8 mouse cellular contexts compared by ENCODE assay signal in genomic region chr16:81330539-81330938, GRCm38 (mm10).
DNase-seq lines count a peak whose midpoint lies in the region; ATAC-seq lines count a peak whose summit lies in the region.

No protein-coding gene starts in this region.

- H3K9ac ChIP-seq in intestine, embryonic 14.5 days (ENCODE audit: low read length): no peak overlapping the region
- no peak overlapping the region for H3K9ac ChIP-seq in intestine, embryonic 15.5 days
- H3K9ac ChIP-seq in neural tube, embryonic 12.5 days: no peak overlapping the region

- H3K4me2 ChIP-seq in intestine, embryonic 14.5 days (ENCODE audit: low read length): no peak overlapping the region
- no peak overlapping the region for H3K4me2 ChIP-seq in intestine, embryonic 15.5 days (replicated peaks)
- H3K4me2 ChIP-seq in neural tube, embryonic 12.5 days (replicated peaks): no peak overlapping the region

- ATAC-seq in intestine, embryonic 14.5 days (replicated peaks; ENCODE audit: low FRiP score, low TSS enrichment, low read depth): no peak
- ATAC-seq in intestine, embryonic 15.5 days: no peak
- ATAC-seq in neural tube, embryonic 12.5 days (ENCODE audit: low FRiP score, low read depth): peak; percentile 63; the same call in 1 of the 2 replicates
- no peak for ATAC-seq in monocyte, adult 5-6 weeks (replicated peaks; ENCODE audit: insufficient number of reproducible peaks, low FRiP score, low TSS enrichment, poor library complexity, severe bottlenecking)

- no peaks in the 10 kb centered on the region for H3K4me1 ChIP-seq in intestine, embryonic 14.5 days (replicated peaks; ENCODE audit: control insufficient read depth, insufficient read depth, low read length)
- H3K4me1 ChIP-seq in intestine, embryonic 15.5 days (replicated peaks): no peaks in the 10 kb centered on the region
- no peaks in the 10 kb centered on the region for H3K4me1 ChIP-seq in neural tube, embryonic 12.5 days

- peak; percentile 71 for DNase-seq in intestine, embryonic 14.5 days (ENCODE audit: low spot score)
- DNase-seq in MEL-GATA-1-ER (ENCODE audit: extremely low read depth, low read depth): peak; percentile 4
- DNase-seq in cerebellum, adult 9-10 months: peak; percentile 41
- DNase-seq in gastrocnemius, postnatal 10 days: peak; percentile 43
- peak; percentile 8 to 55 for DNase-seq in left cerebral cortex, adult 9 months (ENCODE audit: low spot score in 2 of 2)

- H3K9me3 ChIP-seq in intestine, embryonic 14.5 days (ENCODE audit: control insufficient read depth, low read length): no peaks in the 10 kb centered on the region
- no peaks in the 10 kb centered on the region for H3K9me3 ChIP-seq in intestine, embryonic 15.5 days
- H3K9me3 ChIP-seq in neural tube, embryonic 12.5 days: no peaks in the 10 kb centered on the region

- H3K36me3 ChIP-seq in intestine, embryonic 14.5 days (ENCODE audit: control insufficient read depth, insufficient read depth, low read length): no peaks in the 10 kb centered on the region
- H3K36me3 ChIP-seq in intestine, embryonic 15.5 days: no peaks in the 10 kb centered on the region
- no peaks in the 10 kb centered on the region for H3K36me3 ChIP-seq in neural tube, embryonic 12.5 days

- no peak overlapping the region for H3K4me3 ChIP-seq in intestine, embryonic 14.5 days (ENCODE audit: low read depth, low read length)
- no peak overlapping the region for H3K4me3 ChIP-seq in intestine, embryonic 15.5 days (replicated peaks)
- H3K4me3 ChIP-seq in neural tube, embryonic 12.5 days: no peak overlapping the region

- no peaks in the 10 kb centered on the region for H3K27me3 ChIP-seq in intestine, embryonic 14.5 days (replicated peaks; ENCODE audit: control insufficient read depth, insufficient read depth, low read length)
- H3K27me3 ChIP-seq in intestine, embryonic 15.5 days (replicated peaks): no peaks in the 10 kb centered on the region
- no peaks in the 10 kb centered on the region for H3K27me3 ChIP-seq in neural tube, embryonic 12.5 days (replicated peaks)

- WGBS in intestine, embryonic 14.5 days: 22% methylated on average over 2 of the region's 2 CpGs
- 13% methylated on average over 2 of the region's 2 CpGs for WGBS in intestine, embryonic 15.5 days
- 19% methylated on average over 2 of the region's 2 CpGs for WGBS in neural tube, embryonic 12.5 days

- H3K27ac ChIP-seq in intestine, embryonic 14.5 days (ENCODE audit: low read depth): no peak overlapping the region
- no peak overlapping the region for H3K27ac ChIP-seq in intestine, embryonic 15.5 days
- H3K27ac ChIP-seq in neural tube, embryonic 12.5 days: no peak overlapping the region

Comparison
In these comparisons a context has a peak if more than half of its experiments do, and no peak if none do; other contexts are left out.
1. DNase-seq: peak in every context shown above with its lines; median percentile 71 in intestine, embryonic 14.5 days; 43 in gastrocnemius, postnatal 10 days; 41 in cerebellum, adult 9-10 months; 32 in left cerebral cortex, adult 9 months; 4 in MEL-GATA-1-ER.